Mouse (Mus musculus) liver, adult 2 months (tissue): ENCODE data around the gene Gm3285.

Source experiments
- CTCF ChIP-seq: fragments of 200-500 bp; IDR thresholded peaks from 2 replicates; pipeline ENCODE4 v1.5.1; 2011; ENCODE audit warnings: low read depth, low read length, control low read depth
- POLR2A ChIP-seq: fragments of 200-500 bp; IDR thresholded peaks from 2 replicates; pipeline ENCODE4 v1.6.1; 2011; ENCODE audit warnings: low read length, control low read depth; ENCODE audit not compliant: insufficient read depth; ENCODE audit errors: extremely low read depth

- TF ChIP-seq CTCF (no peak), POLR2A (no peak)
These were observed 2.4 kb downstream of the Gm3285 start for GRCm38 (mm10) chr10:77864067-77864761.
